Mouse (Mus musculus) heart, embryonic 11.5 days (tissue): Measurements from ENCODE around the gene Zfp622. TPM values are rescaled to one million over a fixed set of nuclear protein-coding genes. Genes with fewer than 3 reads are reported as not detected.

Experiments used
- ATAC-seq: fragments of 200-750 bp; cut with Nextera tagmentation; replicated peaks from 2 replicates; pipeline ENCODE4 v1.8.0; 2017; ENCODE audit warnings: moderate library complexity; ENCODE audit not compliant: insufficient number of reproducible peaks, low FRiP score, low TSS enrichment
- H3K27ac ChIP-seq: fragments of 300-500 bp; sonication (generic); 2 replicates; pipeline ENCODE4 v1.5.1; 2014; ENCODE audit warnings: mild to moderate bottlenecking, low read depth, low read length
- H3K27me3 ChIP-seq: fragments of 300-500 bp; sonication (generic); 2 replicates; pipeline ENCODE4 v1.6.1; 2014; ENCODE audit warnings: mild to moderate bottlenecking, low read length, mixed read lengths; ENCODE audit not compliant: control insufficient read depth, insufficient read depth
- H3K36me3 ChIP-seq: fragments of 300-500 bp; sonication (generic); 2 replicates; pipeline ENCODE4 v1.6.1; 2014; ENCODE audit warnings: mild to moderate bottlenecking, low read length, moderate library complexity, mixed read lengths; ENCODE audit not compliant: control insufficient read depth, insufficient read depth
- H3K4me1 ChIP-seq: fragments of 300-500 bp; sonication (generic); 2 replicates; pipeline ENCODE4 v1.6.1; 2014; ENCODE audit warnings: low read length; ENCODE audit not compliant: control insufficient read depth, insufficient read depth
- H3K4me2 ChIP-seq: fragments of 300-500 bp; sonication (generic); 2 replicates; pipeline ENCODE4 v1.6.1; 2014; ENCODE audit warnings: mild to moderate bottlenecking, moderate library complexity
- H3K4me3 ChIP-seq: fragments of 300-500 bp; sonication (generic); 2 replicates; pipeline ENCODE4 v1.5.1; 2014; ENCODE audit warnings: low read depth, low read length
- H3K9ac ChIP-seq: fragments of 300-500 bp; sonication (generic); 2 replicates; pipeline ENCODE4 v1.6.1; 2014; ENCODE audit warnings: mild to moderate bottlenecking, low read depth, low read length, moderate library complexity
- H3K9me3 ChIP-seq: fragments of 300-500 bp; sonication (generic); replicated peaks from 2 replicates; pipeline ENCODE4 v1.6.1; 2016; ENCODE audit warnings: low read length; ENCODE audit not compliant: control insufficient read depth
- WGBS: fragments of 180-500 bp; shearing (Covaris S2); extraction: QIAGEN DNeasy Blood & Tissue Kit; methylation state at CpG from one replicate; pipeline ENCODE4 v1.1.7; 2014; ENCODE audit not compliant: insufficient replicate concordance; 5-methylcytosine and 5-hydroxymethylcytosine counted together
- polyA plus RNA-seq: library from polyadenylated mRNA; unstranded; fragments of >200 nt; fragmentation: Nextera tagmentation; extraction: Ambion mirVana; gene quantifications from 2 replicates; pipeline ENCODE4 v1.2.1, GENCODE M21; 2014

The Zfp622 gene
- 19.4 and 22.6 TPM in 2 replicates for polyA plus RNA-seq

- no peaks in the 10 kb centered on the region for H3K27me3 ChIP-seq
- peak within 1 kb of the TSS; percentile 89 for H3K27ac ChIP-seq
- peaks cover 8% of the 10 kb centered on the region; the same call in 1 of the 2 replicates for H3K36me3 ChIP-seq
- peak within 1 kb of the TSS; percentile 100 for H3K4me3 ChIP-seq
- WGBS, result under 1% methylated on average over 57 of the region's 57 CpGs
- H3K4me1 ChIP-seq, result peaks cover 10% of the 10 kb centered on the region
- peak within 1 kb of the TSS; percentile 94 for H3K9ac ChIP-seq
- H3K4me2 ChIP-seq, result peak within 1 kb of the TSS; percentile 91
- peak; percentile 97 for ATAC-seq
- H3K9me3 ChIP-seq, result no peaks in the 10 kb centered on the region
These were observed at the start of gene Zfp622 for GRCm38 (mm10) chr15:25984067-25984733. Zfp622 (plus strand) TSS chr15:25984366.

GRCm38 (mm10) chr15:25934411-25934810 is 49.8 kb upstream of the Zfp622 start:
- Histone ChIP-seq H3K27me3 (no peaks in the 10 kb centered on the region), H3K4me3 (no peak overlapping the region), H3K9ac (no peak overlapping the region), H3K9me3 (no peaks in the 10 kb centered on the region), H3K4me1 (peaks cover 20% of the 10 kb centered on the region), H3K36me3 (no peaks in the 10 kb centered on the region), H3K4me2 (no peak overlapping the region), H3K27ac (no peak overlapping the region)
- 77% methylated on average over 7 of the region's 7 CpGs for WGBS
- no peak for ATAC-seq

GRCm38 (mm10) chr15:25938496-25938895 is 45.7 kb upstream of the Zfp622 start:
- WGBS, result 81% methylated on average over 7 of the region's 7 CpGs
- ATAC-seq, result no peak
- no peak overlapping the region for H3K4me2 ChIP-seq
- H3K9me3 ChIP-seq, result no peaks in the 10 kb centered on the region
- peaks cover 7% of the 10 kb centered on the region for H3K4me1 ChIP-seq
- no peak overlapping the region for H3K27ac ChIP-seq
- H3K27me3 ChIP-seq, result no peaks in the 10 kb centered on the region
- H3K36me3 ChIP-seq, result no peaks in the 10 kb centered on the region
- no peak overlapping the region for H3K9ac ChIP-seq
- no peak overlapping the region for H3K4me3 ChIP-seq

GRCm38 (mm10) chr15:25940397-25941377 is 43.5 kb upstream of the Zfp622 start:
- WGBS, result 29% methylated on average over 24 of the region's 24 CpGs
- ATAC-seq, result peak; percentile 63; the same call in 1 of the 2 replicates
- peak overlapping the region; percentile 41 for H3K4me3 ChIP-seq
- H3K27me3 ChIP-seq, result no peaks in the 10 kb centered on the region
- peaks cover 7% of the 10 kb centered on the region; the same call in 1 of the 2 replicates for H3K4me1 ChIP-seq
- H3K9ac ChIP-seq, result peak overlapping the region; percentile 13
- H3K36me3 ChIP-seq, result no peaks in the 10 kb centered on the region
- peak overlapping the region; percentile 59 for H3K4me2 ChIP-seq
- peak overlapping the region; percentile 78 for H3K27ac ChIP-seq
- H3K9me3 ChIP-seq, result no peaks in the 10 kb centered on the region

- Histone ChIP-seq H3K4me2 (peak overlapping the region; percentile 58), H3K27me3 (no peaks in the 10 kb centered on the region), H3K4me1 (peaks cover 7% of the 10 kb centered on the region; the same call in 1 of the 2 replicates), H3K4me3 (peak overlapping the region; percentile 41), H3K9me3 (no peaks in the 10 kb centered on the region), H3K9ac (peak overlapping the region; percentile 68; the same call in 1 of the 2 replicates), H3K27ac (peak overlapping the region; percentile 78), H3K36me3 (no peaks in the 10 kb centered on the region)
- 70% methylated on average over 11 of the region's 11 CpGs for WGBS
- ATAC-seq, result no peak
These were observed 42.7 kb upstream of the Zfp622 start for GRCm38 (mm10) chr15:25941514-25941913.

GRCm38 (mm10) chr15:25942415-25942814 is 41.8 kb upstream of the Zfp622 start:
- Histone ChIP-seq H3K36me3 (no peaks in the 10 kb centered on the region), H3K4me3 (peak overlapping the region; percentile 41), H3K9ac (peak overlapping the region; percentile 68; the same call in 1 of the 2 replicates), H3K9me3 (no peaks in the 10 kb centered on the region), H3K27ac (no peak overlapping the region), H3K4me2 (peak overlapping the region; percentile 58), H3K27me3 (no peaks in the 10 kb centered on the region), H3K4me1 (peaks cover 7% of the 10 kb centered on the region; the same call in 1 of the 2 replicates)
- 57% methylated on average over 4 of the region's 4 CpGs for WGBS
- no peak for ATAC-seq

- Histone ChIP-seq H3K4me3 (peak overlapping the region; percentile 41; the same call in 1 of the 2 replicates), H3K4me1 (peaks cover 7% of the 10 kb centered on the region; the same call in 1 of the 2 replicates), H3K27me3 (no peaks in the 10 kb centered on the region), H3K36me3 (no peaks in the 10 kb centered on the region), H3K4me2 (peak overlapping the region; percentile 58), H3K27ac (no peak overlapping the region), H3K9ac (no peak overlapping the region), H3K9me3 (no peaks in the 10 kb centered on the region)
- no peak for ATAC-seq
- WGBS, result 78% methylated on average over 15 of the region's 15 CpGs
These were observed 40.6 kb upstream of the Zfp622 start for GRCm38 (mm10) chr15:25943386-25944137.

- WGBS, result 37% methylated on average over 8 of the region's 8 CpGs
- no peak overlapping the region for H3K4me3 ChIP-seq
- H3K4me1 ChIP-seq, result peaks cover 9% of the 10 kb centered on the region; the same call in 1 of the 2 replicates
- ATAC-seq, result no peak
- peak overlapping the region; percentile 34 for H3K4me2 ChIP-seq
- no peak overlapping the region for H3K9ac ChIP-seq
- no peaks in the 10 kb centered on the region for H3K9me3 ChIP-seq
- H3K36me3 ChIP-seq, result no peaks in the 10 kb centered on the region
- H3K27me3 ChIP-seq, result no peaks in the 10 kb centered on the region
- H3K27ac ChIP-seq, result peak overlapping the region; percentile 62
These were observed 38.9 kb upstream of the Zfp622 start for GRCm38 (mm10) chr15:25945224-25945623.
